Mouse (Mus musculus) left cerebral cortex, postnatal 14 days (tissue): ENCODE measurements around the gene Zgpat. TPM values are rescaled to one million over a fixed set of nuclear protein-coding genes. Genes with fewer than 3 reads are reported as not detected.

Source experiments
- DNase-seq, 2 experiments: peaks; one replicate each; pipeline ENCODE4 v3.0.0; 2021 to 2022; ENCODE audit warnings: low spot score in 2 of 2, mixed read lengths in 1 of 2
- intact Hi-C: fragments of 180-260 bp; cut with DNase I; formaldehyde crosslinking; loops from one replicate; pipeline ENCODE4 v1.15.1; 2025
- total RNA-seq, 2 experiments: library from RNA; stranded (reverse); gene quantifications; 2 replicates each; pipeline ENCODE4 v1.2.3; 2021

Gene Zgpat
- total RNA-seq, 2 experiments from 2014 or later = 62.1 to 63.3 TPM

GRCm38 (mm10) chr2:181420426-181420825, 55.7 kb downstream of the Zgpat start:
- peak; percentile 65 to 84 for DNase-seq

GRCm38 (mm10) chr2:181420903-181421638, 56.3 kb downstream of the Zgpat start:
- DNase-seq = no peak
- intact Hi-C loops = no loop called here

More at GRCm38 (mm10) chr2:181420426-181420825, 55.7 kb downstream of the Zgpat start:
- intact Hi-C loops = no loop called here

DNA sequence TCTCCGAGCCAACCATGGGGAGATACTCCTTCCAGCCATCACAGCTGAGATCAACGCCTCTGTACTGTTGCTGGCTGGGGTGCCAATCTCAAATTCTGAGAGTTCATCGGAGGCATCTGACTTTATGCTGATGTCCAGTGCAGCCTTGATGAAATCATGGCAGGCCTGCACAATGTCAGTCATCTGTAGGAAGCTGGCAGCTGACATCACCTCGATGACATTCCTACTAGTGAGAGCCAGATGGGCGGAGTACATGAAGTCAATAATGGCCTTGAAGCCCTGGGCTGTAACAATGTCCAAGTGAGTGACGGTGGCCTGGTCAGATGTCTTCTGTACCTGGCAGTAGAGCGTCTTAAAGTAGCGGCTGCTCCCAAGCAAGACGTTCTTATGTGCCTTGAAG, 59.1 kb downstream of the Zgpat start:
- no peak for DNase-seq
- intact Hi-C loops = no loop called here

Other genes starting within 250 kb of the Zgpat start
- 100 to 1,000 TPM; 179 to 188 TPM for gene Kcnq2, start 229.6 kb upstream of the Zgpat start, total RNA-seq
- 1,000 to 10,000 TPM; 1,193 to 1,221 TPM for gene Eef1a2, start 207.9 kb upstream of the Zgpat start, total RNA-seq
- gene Ppdpf, start 177.7 kb upstream of the Zgpat start, total RNA-seq = 100 to 1,000 TPM; 114 to 118 TPM
- gene Ptk6, start 162.1 kb upstream of the Zgpat start, total RNA-seq = under 1 TPM in 1 of 2 experiments, not detected in 1; 0.08 TPM
- gene Srms, start 151.7 kb upstream of the Zgpat start, total RNA-seq = under 1 TPM; 0.30 to 0.35 TPM
- gene Fndc11, start 144.9 kb upstream of the Zgpat start, total RNA-seq = not detected
- 1 to 10 TPM; 1.8 to 2.1 TPM for gene Helz2, start 122.9 kb upstream of the Zgpat start, total RNA-seq
- 10 to 100 TPM; 18.3 to 20.0 TPM for gene Gmeb2, start 76.9 kb upstream of the Zgpat start, total RNA-seq
- 100 to 1,000 TPM; 839 to 875 TPM for gene Stmn3, start 50.4 kb upstream of the Zgpat start, total RNA-seq
- 10 to 100 TPM; 23.3 to 24.8 TPM for gene Rtel1, start 45.2 kb upstream of the Zgpat start, total RNA-seq
- gene Arfrp1, start 476 bp downstream of the Zgpat start, total RNA-seq = 10 to 100 TPM; 36.4 to 42.5 TPM
- gene Lime1, start 15.2 kb downstream of the Zgpat start, total RNA-seq = 10 to 100 TPM; 31.3 to 35.1 TPM
- 10 to 100 TPM; 14.3 to 16.9 TPM for gene Zbtb46, start 94.5 kb downstream of the Zgpat start, total RNA-seq
- gene Abhd16b, start 128.3 kb downstream of the Zgpat start, total RNA-seq = not detected
- gene Tpd52l2, start 132.2 kb downstream of the Zgpat start, total RNA-seq = 10 to 100 TPM; 69.5 to 74.8 TPM
- gene Dnajc5, start 155.6 kb downstream of the Zgpat start, total RNA-seq = 100 to 1,000 TPM; 300 to 308 TPM
- 10 to 100 TPM; 41.2 to 42.9 TPM for gene Uckl1, start 220.0 kb downstream of the Zgpat start, total RNA-seq
- gene Prpf6, start 226.9 kb downstream of the Zgpat start, total RNA-seq = 10 to 100 TPM; 48.3 to 51.3 TPM
- gene Zfp512b, start 227.9 kb downstream of the Zgpat start, total RNA-seq = 100 to 1,000 TPM; 112 to 121 TPM
- gene Samd10, start 234.3 kb downstream of the Zgpat start, total RNA-seq = 10 to 100 TPM; 20.2 to 22.0 TPM